Mouse (Mus musculus) adipocyte (in vitro differentiated cells): Measurements from ENCODE around the gene Sec24b.

Source experiments
- DNase-seq: peaks from one replicate; pipeline ENCODE4 v3.0.0-alpha.2; 2016; ENCODE audit warnings: low spot score

Gene Sec24b

GRCm38 (mm10) chr3:130054587-130054986 lies 6.8 kb downstream of the Sec24b start:
- DNase-seq: no peak

GRCm38 (mm10) chr3:130053340-130054066 lies 7.8 kb downstream of the Sec24b start:
- DNase-seq: no peak

- DNase-seq: peak; percentile 74
Measured at GRCm38 (mm10) chr3:130052541-130053298, 8.6 kb downstream of the Sec24b start.

GRCm38 (mm10) chr3:130052116-130052515 lies 9.2 kb downstream of the Sec24b start:
- no peak for DNase-seq

- DNase-seq: no peak
Measured at GRCm38 (mm10) chr3:130040711-130041110, 20.6 kb downstream of the Sec24b start.

GRCm38 (mm10) chr3:130040017-130040416 lies 21.3 kb downstream of the Sec24b start:
- no peak for DNase-seq

GRCm38 (mm10) chr3:130028741-130029140 lies 32.6 kb downstream of the Sec24b start:
- DNase-seq: no peak

GRCm38 (mm10) chr3:130026181-130026580 lies 35.2 kb downstream of the Sec24b start:
- no peak for DNase-seq

- DNase-seq: no peak
Measured at GRCm38 (mm10) chr3:130025556-130025955, 35.8 kb downstream of the Sec24b start.

- no peak for DNase-seq
Measured at GRCm38 (mm10) chr3:130012943-130013342, 48.4 kb downstream of the Sec24b start.

- DNase-seq: peak; percentile 66
Measured at GRCm38 (mm10) chr3:130011236-130011635, 50.1 kb downstream of the Sec24b start.

GRCm38 (mm10) chr3:130006141-130006540 lies 55.2 kb downstream of the Sec24b start:
- no peak for DNase-seq

GRCm38 (mm10) chr3:130000926-130001325 lies 60.4 kb downstream of the Sec24b start:
- DNase-seq: no peak

GRCm38 (mm10) chr3:129998526-129998925 lies 62.8 kb downstream of the Sec24b start:
- DNase-seq: no peak

- no peak for DNase-seq
Measured at GRCm38 (mm10) chr3:129998001-129998400, 63.4 kb downstream of the Sec24b start.

GRCm38 (mm10) chr3:129997324-129997723 lies 64.0 kb downstream of the Sec24b start:
- DNase-seq: no peak

- no peak for DNase-seq
Measured at GRCm38 (mm10) chr3:129987297-129987696, 74.1 kb downstream of the Sec24b start.

GRCm38 (mm10) chr3:129985335-129985734 lies 76.0 kb downstream of the Sec24b start:
- DNase-seq: no peak

GRCm38 (mm10) chr3:129984797-129985196 lies 76.6 kb downstream of the Sec24b start:
- no peak for DNase-seq

- DNase-seq: no peak
Measured at GRCm38 (mm10) chr3:129982271-129982670, 79.1 kb downstream of the Sec24b start.

- no peak for DNase-seq
Measured at GRCm38 (mm10) chr3:129981756-129982155, 79.6 kb downstream of the Sec24b start.

- DNase-seq: no peak
Measured at GRCm38 (mm10) chr3:129979510-129979909, 81.8 kb downstream of the Sec24b start.

- DNase-seq: no peak
Measured at GRCm38 (mm10) chr3:129978716-129979115, 82.6 kb downstream of the Sec24b start.
